Mouse (Mus musculus): Measurements from ENCODE around the gene Ppil1.

GRCm38 (mm10) chr17:29280422-29280821 lies 16.4 kb upstream of the Ppil1 start:
- TF ChIP-seq POLR2A (IDR thresholded peaks at IDR 0.05; ENCODE audit: low read depth, low read length) = no peak
- no peak for TF ChIP-seq CTCF (IDR thresholded peaks at IDR 0.05; ENCODE audit: borderline replicate concordance, insufficient read depth, low read length)

Data from embryonic fibroblast, embryonic 13.5 days (primary cell).